8 mouse cellular contexts compared by ENCODE assay signal in genomic region chr10:83183634-83184479, GRCm38 (mm10).
A peak's percentile ranks its signal among the peaks of the same experiment; 100 is the strongest.
DNase-seq lines count a peak whose midpoint lies in the region; ATAC-seq lines count a peak whose summit lies in the region.

No protein-coding gene starts in this region.

- H3K4me3 ChIP-seq in kidney, embryonic 14.5 days (ENCODE audit: low read length), result no peak overlapping the region
- no peak overlapping the region for H3K4me3 ChIP-seq in stomach, embryonic 14.5 days (ENCODE audit: low read depth, low read length)

- H3K9ac ChIP-seq in kidney, embryonic 14.5 days (ENCODE audit: low read depth, low read length), result no peak overlapping the region
- H3K9ac ChIP-seq in stomach, embryonic 14.5 days (replicated peaks; ENCODE audit: low read depth, low read length), result no peak overlapping the region

- H3K36me3 ChIP-seq in kidney, embryonic 14.5 days (ENCODE audit: control insufficient read depth, insufficient read depth, low read length), result no peaks in the 10 kb centered on the region
- no peaks in the 10 kb centered on the region for H3K36me3 ChIP-seq in stomach, embryonic 14.5 days (ENCODE audit: control insufficient read depth, insufficient read depth, low read length)

- H3K27me3 ChIP-seq in kidney, embryonic 14.5 days (ENCODE audit: control insufficient read depth, insufficient read depth, low read length), result no peaks in the 10 kb centered on the region
- H3K27me3 ChIP-seq in stomach, embryonic 14.5 days (ENCODE audit: control insufficient read depth, insufficient read depth, low read length), result no peaks in the 10 kb centered on the region

- no peak overlapping the region for H3K4me2 ChIP-seq in kidney, embryonic 14.5 days (replicated peaks; ENCODE audit: low read depth, low read length)
- no peak overlapping the region for H3K4me2 ChIP-seq in stomach, embryonic 14.5 days (replicated peaks; ENCODE audit: low read depth, low read length)

- ATAC-seq in kidney, embryonic 14.5 days (ENCODE audit: low FRiP score, low TSS enrichment), result peak; percentile 15; the same call in 1 of the 2 replicates
- ATAC-seq in stomach, embryonic 14.5 days (ENCODE audit: insufficient number of reproducible peaks, insufficient read depth, low FRiP score, low read depth), result 0 out of 2 replicates have a peak, but pooled peaks have one; percentile 18

- 58% methylated on average over 12 of the region's 12 CpGs for WGBS in kidney, embryonic 14.5 days
- WGBS in stomach, embryonic 14.5 days, result 54% methylated on average over 12 of the region's 12 CpGs

- peaks cover 34% of the 10 kb centered on the region for H3K4me1 ChIP-seq in kidney, embryonic 14.5 days (ENCODE audit: control insufficient read depth, insufficient read depth, low read length)
- H3K4me1 ChIP-seq in stomach, embryonic 14.5 days (ENCODE audit: control insufficient read depth, insufficient read depth, low read length), result peaks cover 11% of the 10 kb centered on the region; the same call in 1 of the 2 replicates

- H3K27ac ChIP-seq in kidney, embryonic 14.5 days (ENCODE audit: low read depth, low read length), result peak overlapping the region; percentile 56; the same call in 1 of the 2 replicates
- H3K27ac ChIP-seq in stomach, embryonic 14.5 days (ENCODE audit: low read length), result no peak overlapping the region

- no peak for DNase-seq in kidney, postnatal 10 days
- DNase-seq in NIH3T3 (ENCODE audit: low read depth), result peak; percentile 88
- peak; percentile 22 for DNase-seq in liver
- DNase-seq in layer of hippocampus, adult 18-20 months (ENCODE audit: low spot score in 2 of 2), result no peak
- no peak for DNase-seq in cerebellum, adult 9-10 months
- no peak for DNase-seq in adrenal gland, adult 8-10 months

- H3K9me3 ChIP-seq in kidney, embryonic 14.5 days (ENCODE audit: control insufficient read depth, low read length), result peaks cover 3% of the 10 kb centered on the region; the same call in 1 of the 2 replicates
- H3K9me3 ChIP-seq in stomach, embryonic 14.5 days (ENCODE audit: control insufficient read depth, low read depth, low read length), result no peaks in the 10 kb centered on the region

Comparison
In these comparisons a context has a peak if more than half of its experiments do, and no peak if none do; other contexts are left out.
1. DNase-seq: peak in NIH3T3 (single experiment) and liver (single experiment); none in kidney, postnatal 10 days (single experiment), layer of hippocampus, adult 18-20 months (0 of 2), cerebellum, adult 9-10 months (single experiment) and adrenal gland, adult 8-10 months (single experiment).